ENCODE assay signal across 9 mouse cellular contexts in genomic region chr11:113682897-113683626, GRCm38 (mm10). TPM values are rescaled to one million over a fixed set of nuclear protein-coding genes. Genes with fewer than 3 reads are reported as not detected.
DNase-seq lines count a peak whose midpoint lies in the region; ATAC-seq lines count a peak whose summit lies in the region.
"Had no signal": no experiment of that assay in that cellular context is flagged by ENCODE, and none has a peak within 500 bp of the region (broad histone marks: within the 10 kb centered on the region; RNA-seq: fewer than 3 reads in every experiment).

No protein-coding gene starts in this region.

- DNase-seq in CD4-positive, CD25-positive, alpha-beta regulatory T cell, adult 2 months (ENCODE audit: low read depth, low spot score): peak; percentile 59
- DNase-seq in adrenal gland, adult 2 months: peak; percentile 86
- DNase-seq in embryonic facial prominence, embryonic 14.5 days (ENCODE audit: low spot score): peak; percentile 70
- DNase-seq in lung, postnatal 14 days: peak; percentile 52
- peak; percentile 76 for DNase-seq in ovary, postnatal 36 days (ENCODE audit: low spot score)
- DNase-seq in thymus, postnatal 36 days: peak; percentile 65 to 78

- WGBS in embryonic facial prominence, embryonic 14.5 days: 2% methylated on average over 32 of the region's 38 CpGs
- WGBS in heart, embryonic 13.5 days: 2% methylated on average over 38 of the region's 38 CpGs
- WGBS in kidney, embryonic 16.5 days: 1% methylated on average over 37 of the region's 38 CpGs

- peaks cover 10% of the 10 kb centered on the region for H3K4me1 ChIP-seq in embryonic facial prominence, embryonic 14.5 days (ENCODE audit: control insufficient read depth, insufficient read depth, low read length)
- H3K4me1 ChIP-seq in heart, embryonic 13.5 days: peaks cover 55% of the 10 kb centered on the region
- H3K4me1 ChIP-seq in kidney, embryonic 16.5 days (ENCODE audit: insufficient read depth, low read length): peaks cover 34% of the 10 kb centered on the region

- H3K4me2 ChIP-seq in embryonic facial prominence, embryonic 14.5 days (ENCODE audit: low read depth, low read length): peak overlapping the region; percentile 85
- peak overlapping the region; percentile 82 for H3K4me2 ChIP-seq in heart, embryonic 13.5 days
- H3K4me2 ChIP-seq in kidney, embryonic 16.5 days (replicated peaks; ENCODE audit: low read depth, low read length): peak overlapping the region; percentile 67

- H3K4me3 ChIP-seq in embryonic facial prominence, embryonic 14.5 days (ENCODE audit: low read depth, low read length): peak overlapping the region; percentile 91
- peak overlapping the region; percentile 95 for H3K4me3 ChIP-seq in heart, embryonic 13.5 days
- peak overlapping the region; percentile 98 for H3K4me3 ChIP-seq in kidney, embryonic 16.5 days (ENCODE audit: low read length)

- H3K9ac ChIP-seq in embryonic facial prominence, embryonic 14.5 days (ENCODE audit: low read depth, low read length): peak overlapping the region; percentile 90
- peak overlapping the region; percentile 98 for H3K9ac ChIP-seq in heart, embryonic 13.5 days
- peak overlapping the region; percentile 94 for H3K9ac ChIP-seq in kidney, embryonic 16.5 days (replicated peaks; ENCODE audit: low read length)

- no peaks in the 10 kb centered on the region for H3K27me3 ChIP-seq in embryonic facial prominence, embryonic 14.5 days (replicated peaks; ENCODE audit: control insufficient read depth, insufficient read depth, low read length)
- no peaks in the 10 kb centered on the region for H3K27me3 ChIP-seq in heart, embryonic 13.5 days (replicated peaks)
- no peaks in the 10 kb centered on the region for H3K27me3 ChIP-seq in kidney, embryonic 16.5 days (ENCODE audit: insufficient read depth, low read length)

- ATAC-seq in embryonic facial prominence, embryonic 14.5 days (ENCODE audit: low read depth): peak; percentile 21
- peak; percentile 58 for ATAC-seq in heart, embryonic 13.5 days (ENCODE audit: extremely low read depth, insufficient number of reproducible peaks, low FRiP score, low TSS enrichment)
- peak; percentile 46 for ATAC-seq in kidney, embryonic 16.5 days (ENCODE audit: low FRiP score, low TSS enrichment)

- peak overlapping the region; percentile 96 for H3K27ac ChIP-seq in embryonic facial prominence, embryonic 14.5 days (replicated peaks; ENCODE audit: low read depth, low read length)
- H3K27ac ChIP-seq in heart, embryonic 13.5 days (replicated peaks): peak overlapping the region; percentile 99
- peak overlapping the region; percentile 97 for H3K27ac ChIP-seq in kidney, embryonic 16.5 days (ENCODE audit: low read length)

- H3K36me3 ChIP-seq in embryonic facial prominence, embryonic 14.5 days (ENCODE audit: control insufficient read depth, insufficient read depth, low read length): peaks cover 6% of the 10 kb centered on the region
- H3K36me3 ChIP-seq in heart, embryonic 13.5 days: peaks cover 6% of the 10 kb centered on the region
- H3K36me3 ChIP-seq in kidney, embryonic 16.5 days (ENCODE audit: insufficient read depth, low read length): peaks cover 5% of the 10 kb centered on the region

- no peaks in the 10 kb centered on the region for H3K9me3 ChIP-seq in embryonic facial prominence, embryonic 14.5 days (ENCODE audit: control insufficient read depth, low read length)
- H3K9me3 ChIP-seq in heart, embryonic 13.5 days: no peaks in the 10 kb centered on the region
- H3K9me3 ChIP-seq in kidney, embryonic 16.5 days (ENCODE audit: low read length): no peaks in the 10 kb centered on the region

RNA-seq across cellular contexts. Expression of gene Fam104a, which starts 0.9 kb away (rescaled TPM):
- 10 to 100 TPM; 34.4 to 35.9 TPM for total RNA-seq in adrenal gland, adult 2 months (2021)
- 52.0 and 52.3 TPM in 2 replicates for polyA plus RNA-seq in adrenal gland, adult 2 months (2012; rRNA removed)
- 48.3 and 48.6 TPM in 2 replicates for polyA plus RNA-seq in embryonic facial prominence, embryonic 14.5 days (2014; fragmentation: Nextera tagmentation; extraction: Ambion mirVana)
- 43.9 and 46.5 TPM in 2 replicates for polyA plus RNA-seq in heart, embryonic 13.5 days (2015; fragmentation: Nextera tagmentation; extraction: Ambion mirVana)
- 43.8 and 45.7 TPM in 2 replicates for polyA plus RNA-seq in kidney, embryonic 16.5 days (2015; fragmentation: Nextera tagmentation; extraction: Ambion mirVana)

RNA-seq across cellular contexts. Expression of gene D11Wsu47e, which starts 1.1 kb away (rescaled TPM):
- total RNA-seq in adrenal gland, adult 2 months (2021): 10 to 100 TPM; 13.4 to 17.8 TPM
- polyA plus RNA-seq in adrenal gland, adult 2 months (2012; rRNA removed): 3.2 and 4.0 TPM in 2 replicates
- polyA plus RNA-seq in embryonic facial prominence, embryonic 14.5 days (2014; fragmentation: Nextera tagmentation; extraction: Ambion mirVana): 18.8 and 20.9 TPM in 2 replicates
- 15.1 and 16.0 TPM in 2 replicates for polyA plus RNA-seq in heart, embryonic 13.5 days (2015; fragmentation: Nextera tagmentation; extraction: Ambion mirVana)
- polyA plus RNA-seq in kidney, embryonic 16.5 days (2015; fragmentation: Nextera tagmentation; extraction: Ambion mirVana): 23.7 and 27.6 TPM in 2 replicates

RNA-seq across cellular contexts. Expression of gene Cpsf4l, which starts 26.8 kb away (rescaled TPM):
- total RNA-seq in adrenal gland, adult 2 months (2021): 1 to 10 TPM in 1 of 2 experiments, under 1 TPM in 1; 0.46 to 1.2 TPM
- 0.09 TPM in 1 of 2 replicates, not detected in the other for polyA plus RNA-seq in adrenal gland, adult 2 months (2012; rRNA removed)
- 1.2 and 2.1 TPM in 2 replicates for polyA plus RNA-seq in embryonic facial prominence, embryonic 14.5 days (2014; fragmentation: Nextera tagmentation; extraction: Ambion mirVana)
- 0.24 TPM in 1 of 2 replicates, not detected in the other for polyA plus RNA-seq in heart, embryonic 13.5 days (2015; fragmentation: Nextera tagmentation; extraction: Ambion mirVana)
- polyA plus RNA-seq in kidney, embryonic 16.5 days (2015; fragmentation: Nextera tagmentation; extraction: Ambion mirVana): 1.3 and 1.4 TPM in 2 replicates
- total RNA-seq: gastrocnemius, postnatal 36 days had no signal

RNA-seq across cellular contexts. Expression of gene Slc39a11, which starts 33.2 kb away (rescaled TPM):
- total RNA-seq in adrenal gland, adult 2 months (2021): 10 to 100 TPM; 22.9 to 34.4 TPM
- polyA plus RNA-seq in adrenal gland, adult 2 months (2012; rRNA removed): 31.5 and 32.1 TPM in 2 replicates
- polyA plus RNA-seq in embryonic facial prominence, embryonic 14.5 days (2014; fragmentation: Nextera tagmentation; extraction: Ambion mirVana): 23.6 and 25.6 TPM in 2 replicates
- 15.2 and 16.8 TPM in 2 replicates for polyA plus RNA-seq in heart, embryonic 13.5 days (2015; fragmentation: Nextera tagmentation; extraction: Ambion mirVana)
- polyA plus RNA-seq in kidney, embryonic 16.5 days (2015; fragmentation: Nextera tagmentation; extraction: Ambion mirVana): 23.5 and 25.4 TPM in 2 replicates

RNA-seq across cellular contexts. Expression of gene Cog1, which starts 34.1 kb away (rescaled TPM):
- total RNA-seq in adrenal gland, adult 2 months (2021): 10 to 100 TPM; 37.8 to 48.0 TPM
- 57.8 and 60.2 TPM in 2 replicates for polyA plus RNA-seq in adrenal gland, adult 2 months (2012; rRNA removed)
- polyA plus RNA-seq in embryonic facial prominence, embryonic 14.5 days (2014; fragmentation: Nextera tagmentation; extraction: Ambion mirVana): 23.4 and 27.7 TPM in 2 replicates
- 15.5 and 16.6 TPM in 2 replicates for polyA plus RNA-seq in heart, embryonic 13.5 days (2015; fragmentation: Nextera tagmentation; extraction: Ambion mirVana)
- polyA plus RNA-seq in kidney, embryonic 16.5 days (2015; fragmentation: Nextera tagmentation; extraction: Ambion mirVana): 25.1 and 28.2 TPM in 2 replicates

Comparison
In these comparisons a context has a peak if more than half of its experiments do, and no peak if none do; other contexts are left out.
1. Peak in every context shown above with its lines: DNase-seq, ATAC-seq, H3K4me3 ChIP-seq and H3K27ac ChIP-seq.